Mouse (Mus musculus): Measurements from ENCODE around the gene Ly6g6c. TPM values are rescaled to one million over a fixed set of nuclear protein-coding genes. Genes with fewer than 3 reads are reported as not detected.
"Not testable (repeated sequence)": the region's sequence is repeated elsewhere in the genome, so short reads cannot be mapped to it uniquely, and the experiment has no call there.

Gene Ly6g6c
- polyA plus RNA-seq, 1 experiment from 2014 or later, result 21.2 TPM

DNA sequence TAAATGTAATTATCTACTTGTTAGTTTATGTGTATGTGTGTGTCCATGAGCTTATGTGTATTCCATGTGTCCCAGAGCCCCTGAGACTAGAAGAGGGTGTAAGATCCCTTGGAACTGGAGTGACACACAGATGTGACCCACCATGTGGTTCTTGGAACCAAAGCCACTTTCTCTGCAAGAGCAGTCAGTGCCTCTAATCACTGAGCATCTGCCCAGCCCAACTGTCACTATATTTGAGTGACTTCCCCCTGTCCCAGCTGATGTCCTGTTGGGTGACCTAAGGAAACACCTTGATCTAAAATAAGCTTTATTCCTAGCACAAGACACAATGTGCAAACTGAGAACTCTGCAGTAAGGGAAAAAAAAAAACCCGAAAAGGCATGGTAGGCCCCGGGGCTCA is 36.9 kb upstream of the Ly6g6c start:
- DNase-seq (ENCODE audit: low spot score) (no peak), ATAC-seq (ENCODE audit: low read depth) (no peak)
- Histone ChIP-seq H3K36me3 (ENCODE audit: control insufficient read depth, insufficient read depth, low read length) (no peaks in the 10 kb centered on the region), H3K9ac (ENCODE audit: low read depth, low read length) (no peak overlapping the region), H3K4me2 (ENCODE audit: low read depth, low read length) (peak overlapping the region; percentile 40; the same call in 1 of the 2 replicates), H3K4me3 (ENCODE audit: low read depth, low read length) (no peak overlapping the region), H3K27ac (replicated peaks; ENCODE audit: low read depth, low read length) (no peak overlapping the region), H3K9me3 (ENCODE audit: control insufficient read depth, low read length) (no peaks in the 10 kb centered on the region), H3K27me3 (replicated peaks; ENCODE audit: control insufficient read depth, insufficient read depth, low read length) (no peaks in the 10 kb centered on the region), H3K4me1 (ENCODE audit: control insufficient read depth, insufficient read depth, low read length) (peaks cover 4% of the 10 kb centered on the region)
- 64% methylated on average over 2 of the region's 2 CpGs for WGBS

DNA sequence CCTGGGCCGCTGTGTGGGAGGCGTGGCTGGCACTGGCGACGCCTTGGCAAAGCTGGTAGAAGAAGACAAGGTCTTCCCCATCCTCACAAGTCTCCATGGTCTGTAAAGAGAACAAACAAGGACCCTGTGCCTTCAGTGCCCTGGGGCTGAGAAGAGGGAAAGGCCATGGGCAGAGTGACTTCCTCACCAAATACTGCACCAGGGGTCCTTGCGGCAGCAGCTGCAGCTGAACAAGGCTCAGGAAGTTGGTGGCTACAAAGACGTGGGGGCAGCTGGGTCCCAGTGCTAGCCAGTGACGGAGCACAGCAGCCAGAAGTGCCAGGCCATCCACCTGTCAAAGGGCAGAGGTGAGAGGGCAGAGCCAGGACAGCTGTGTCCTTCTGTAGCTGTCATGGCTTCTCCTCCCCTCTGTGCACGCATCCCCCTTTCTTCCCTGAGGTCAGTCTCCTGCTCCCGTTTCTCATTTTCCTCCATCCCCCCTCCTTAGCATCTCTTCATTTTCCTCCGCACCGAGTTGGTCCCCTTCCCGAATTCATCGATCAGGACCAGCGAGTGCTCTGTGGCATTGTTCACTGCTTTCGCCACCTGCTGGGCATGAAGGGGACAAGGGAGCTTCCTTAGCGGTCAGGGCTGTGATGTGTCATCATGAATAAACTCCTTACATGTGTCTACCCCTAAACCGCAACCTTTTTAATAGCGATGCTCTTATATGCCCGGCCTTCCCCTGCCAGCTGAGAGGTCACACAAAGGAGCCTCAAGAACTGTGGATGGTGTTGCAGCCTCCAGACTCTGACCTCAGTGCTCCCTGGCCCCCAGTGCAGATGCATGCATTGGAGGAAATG is 35.3 kb upstream of the Ly6g6c start:
- WGBS, result 36% methylated on average over 18 of the region's 19 CpGs
- Histone ChIP-seq H3K4me2 (ENCODE audit: low read depth, low read length) (no peak overlapping the region), H3K9me3 (ENCODE audit: control insufficient read depth, low read length) (no peaks in the 10 kb centered on the region), H3K4me1 (ENCODE audit: control insufficient read depth, insufficient read depth, low read length) (peaks cover 4% of the 10 kb centered on the region), H3K4me3 (ENCODE audit: low read depth, low read length) (no peak overlapping the region), H3K36me3 (ENCODE audit: control insufficient read depth, insufficient read depth, low read length) (no peaks in the 10 kb centered on the region), H3K27me3 (replicated peaks; ENCODE audit: control insufficient read depth, insufficient read depth, low read length) (no peaks in the 10 kb centered on the region), H3K27ac (replicated peaks; ENCODE audit: low read depth, low read length) (no peak overlapping the region), H3K9ac (ENCODE audit: low read depth, low read length) (no peak overlapping the region; the same call in 1 of the 2 replicates)
- ATAC-seq (ENCODE audit: low read depth), result no peak
- DNase-seq (ENCODE audit: low spot score), result no peak

DNA sequence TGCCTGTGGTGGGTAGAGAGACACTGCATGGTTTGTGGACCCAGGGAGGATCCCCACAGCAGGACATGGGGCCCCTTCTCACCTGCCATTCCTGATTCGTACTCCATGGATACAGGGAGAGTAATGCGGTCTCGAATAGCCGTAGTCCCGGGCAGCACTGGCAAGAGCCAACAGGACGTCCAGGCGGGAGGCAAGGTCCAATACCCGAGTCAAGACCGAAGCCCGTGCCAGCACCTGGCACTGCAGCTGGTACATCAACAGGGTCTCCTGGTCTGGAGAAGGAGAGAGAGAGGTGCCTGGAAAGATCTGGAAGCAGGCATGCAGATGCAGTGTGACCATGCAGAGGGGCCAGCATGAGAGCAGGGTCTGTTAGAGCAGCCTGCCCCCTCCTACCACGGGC is 33.9 kb upstream of the Ly6g6c start:
- 90% methylated on average over 11 of the region's 11 CpGs for WGBS
- H3K9ac ChIP-seq (ENCODE audit: low read depth, low read length), result no peak overlapping the region
- no peak overlapping the region for H3K27ac ChIP-seq (replicated peaks; ENCODE audit: low read depth, low read length)

DNA sequence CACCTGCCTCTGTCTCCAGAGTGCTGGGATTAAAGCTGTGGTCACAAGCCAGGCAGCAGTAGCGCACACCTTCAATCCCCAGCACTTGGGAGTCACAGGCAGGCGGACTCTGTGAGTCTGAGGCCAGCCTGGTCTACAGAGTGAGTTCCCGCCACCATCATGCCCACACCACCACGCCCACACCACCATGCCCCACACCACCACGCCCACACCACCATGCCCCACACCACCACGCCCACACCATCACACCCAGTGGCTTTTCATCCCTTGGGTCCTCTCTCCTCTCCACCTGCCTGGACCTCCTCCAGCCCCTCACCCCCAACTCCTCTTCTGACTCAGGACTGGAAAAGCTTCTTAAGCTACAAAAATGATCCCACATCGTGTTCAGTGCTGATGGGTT is 33.3 kb upstream of the Ly6g6c start:
- WGBS, result 88% methylated on average over 7 of the region's 7 CpGs
- no peaks in the 10 kb centered on the region for H3K36me3 ChIP-seq (ENCODE audit: control insufficient read depth, insufficient read depth, low read length)
- ATAC-seq (ENCODE audit: low read depth), result no peak

More for the DNA sequence above, 33.9 kb upstream of the Ly6g6c start:
- DNase-seq (ENCODE audit: low spot score), result no peak
- H3K36me3 ChIP-seq (ENCODE audit: control insufficient read depth, insufficient read depth, low read length), result no peaks in the 10 kb centered on the region
- H3K4me2 ChIP-seq (ENCODE audit: low read depth, low read length), result no peak overlapping the region
- no peak for ATAC-seq (ENCODE audit: low read depth)
- no peaks in the 10 kb centered on the region for H3K9me3 ChIP-seq (ENCODE audit: control insufficient read depth, low read length)
- H3K4me1 ChIP-seq (ENCODE audit: control insufficient read depth, insufficient read depth, low read length), result peaks cover under 1% of the 10 kb centered on the region
- H3K27me3 ChIP-seq (replicated peaks; ENCODE audit: control insufficient read depth, insufficient read depth, low read length), result no peaks in the 10 kb centered on the region
- no peak overlapping the region for H3K4me3 ChIP-seq (ENCODE audit: low read depth, low read length)

DNA sequence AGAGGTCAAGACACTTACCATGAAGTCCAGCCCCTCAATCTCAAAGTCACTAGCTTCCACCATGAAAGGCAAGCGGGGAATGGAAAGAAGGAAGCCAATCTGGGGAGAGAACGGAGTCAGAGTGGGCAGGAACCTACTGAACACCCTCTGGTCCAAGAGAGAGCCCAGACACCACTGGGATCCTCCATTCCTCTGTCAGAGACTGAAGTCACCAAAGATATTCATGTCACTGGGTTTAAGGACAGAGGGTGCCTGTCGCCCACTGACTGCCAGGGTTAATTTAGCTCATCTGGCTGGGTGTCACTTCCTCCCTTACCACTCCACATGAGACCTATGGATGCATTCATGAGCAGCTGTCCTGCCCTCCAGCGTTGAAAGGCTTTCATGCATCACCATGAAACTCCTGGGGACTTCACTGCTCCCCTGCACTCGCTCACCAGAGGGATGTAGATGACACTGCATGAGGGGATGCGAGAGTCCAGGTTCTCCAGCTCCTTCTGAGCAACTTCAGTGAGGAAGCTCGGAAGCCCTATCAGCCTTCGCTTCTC is 32.8 kb upstream of the Ly6g6c start:
- Histone ChIP-seq H3K4me1 (ENCODE audit: control insufficient read depth, insufficient read depth, low read length) (no peaks in the 10 kb centered on the region; the same call in 1 of the 2 replicates), H3K4me3 (ENCODE audit: low read depth, low read length) (no peak overlapping the region), H3K27me3 (replicated peaks; ENCODE audit: control insufficient read depth, insufficient read depth, low read length) (no peaks in the 10 kb centered on the region), H3K27ac (replicated peaks; ENCODE audit: low read depth, low read length) (no peak overlapping the region), H3K4me2 (ENCODE audit: low read depth, low read length) (no peak overlapping the region), H3K9me3 (ENCODE audit: control insufficient read depth, low read length) (no peaks in the 10 kb centered on the region), H3K9ac (ENCODE audit: low read depth, low read length) (no peak overlapping the region), H3K36me3 (ENCODE audit: control insufficient read depth, insufficient read depth, low read length) (no peaks in the 10 kb centered on the region)
- WGBS, result 79% methylated on average over 8 of the region's 8 CpGs
- no peak for DNase-seq (ENCODE audit: low spot score)
- no peak for ATAC-seq (ENCODE audit: low read depth)

More for the DNA sequence above, 33.3 kb upstream of the Ly6g6c start:
- Histone ChIP-seq H3K4me2 (ENCODE audit: low read depth, low read length) (no peak overlapping the region), H3K9ac (ENCODE audit: low read depth, low read length) (no peak overlapping the region), H3K4me3 (ENCODE audit: low read depth, low read length) (no peak overlapping the region), H3K27ac (replicated peaks; ENCODE audit: low read depth, low read length) (no peak overlapping the region), H3K9me3 (ENCODE audit: control insufficient read depth, low read length) (no peaks in the 10 kb centered on the region), H3K4me1 (ENCODE audit: control insufficient read depth, insufficient read depth, low read length) (no peaks in the 10 kb centered on the region; the same call in 1 of the 2 replicates), H3K27me3 (replicated peaks; ENCODE audit: control insufficient read depth, insufficient read depth, low read length) (no peaks in the 10 kb centered on the region)
- DNase-seq (ENCODE audit: low spot score), result no peak

DNA sequence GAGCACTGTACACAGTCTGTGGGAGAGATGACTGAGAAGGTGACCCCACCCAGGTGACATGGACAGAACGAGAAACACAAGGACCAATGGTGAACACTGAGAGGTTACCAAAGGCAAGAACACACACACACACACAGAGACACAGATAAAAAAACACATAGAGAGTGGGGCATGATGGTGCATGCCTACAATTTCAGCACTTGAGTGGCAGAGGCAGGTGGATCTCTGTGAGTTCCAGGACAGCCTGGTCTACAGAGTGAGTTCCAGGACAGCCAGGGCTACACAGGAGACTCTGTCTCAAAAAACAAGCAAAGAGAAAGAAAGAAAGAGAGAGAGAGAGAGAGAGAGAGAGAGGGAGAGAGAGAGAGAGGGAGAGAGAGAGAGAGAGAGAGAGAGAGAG is 31.5 kb upstream of the Ly6g6c start:
- not testable (repeated sequence) for H3K4me3 ChIP-seq (ENCODE audit: low read depth, low read length); H3K4me2 ChIP-seq (ENCODE audit: low read depth, low read length); H3K9ac ChIP-seq (ENCODE audit: low read depth, low read length); ATAC-seq (ENCODE audit: low read depth); H3K36me3 ChIP-seq (ENCODE audit: control insufficient read depth, insufficient read depth, low read length); DNase-seq (ENCODE audit: low spot score); H3K9me3 ChIP-seq (ENCODE audit: control insufficient read depth, low read length); H3K27me3 ChIP-seq (replicated peaks; ENCODE audit: control insufficient read depth, insufficient read depth, low read length); H3K27ac ChIP-seq (replicated peaks; ENCODE audit: low read depth, low read length); H3K4me1 ChIP-seq (ENCODE audit: control insufficient read depth, insufficient read depth, low read length)
- 75% methylated on average over 1 of the region's 1 CpGs for WGBS

DNA sequence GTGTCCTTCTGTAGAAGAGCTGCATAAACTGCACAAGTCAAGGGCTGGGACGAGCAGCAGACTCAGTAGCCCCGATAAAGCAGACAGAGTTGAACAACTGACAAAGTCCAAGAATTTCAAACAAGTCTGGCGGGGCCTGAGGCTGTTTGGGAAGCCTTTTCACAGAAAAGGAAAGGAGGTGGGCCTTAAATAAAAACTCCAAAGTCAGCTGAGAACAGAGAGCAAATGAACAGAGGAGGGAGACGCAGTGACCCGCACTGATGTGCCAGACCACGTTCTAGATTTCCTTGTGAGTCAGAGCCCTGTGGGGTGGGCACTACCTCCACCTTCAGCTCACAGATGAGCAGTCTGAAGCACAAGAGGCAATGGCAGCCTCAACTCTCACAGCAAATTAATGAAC is 30.3 kb upstream of the Ly6g6c start:
- H3K9ac ChIP-seq (ENCODE audit: low read depth, low read length), result no peak overlapping the region; the same call in 1 of the 2 replicates
- no peak for ATAC-seq (ENCODE audit: low read depth)
- no peak overlapping the region for H3K4me3 ChIP-seq (ENCODE audit: low read depth, low read length)
- H3K4me1 ChIP-seq (ENCODE audit: control insufficient read depth, insufficient read depth, low read length), result no peaks in the 10 kb centered on the region
- DNase-seq (ENCODE audit: low spot score), result no peak
- 69% methylated on average over 6 of the region's 6 CpGs for WGBS
- H3K4me2 ChIP-seq (ENCODE audit: low read depth, low read length), result no peak overlapping the region
- no peak overlapping the region for H3K27ac ChIP-seq (replicated peaks; ENCODE audit: low read depth, low read length)
- no peaks in the 10 kb centered on the region for H3K27me3 ChIP-seq (replicated peaks; ENCODE audit: control insufficient read depth, insufficient read depth, low read length)
- no peaks in the 10 kb centered on the region for H3K36me3 ChIP-seq (ENCODE audit: control insufficient read depth, insufficient read depth, low read length)
- H3K9me3 ChIP-seq (ENCODE audit: control insufficient read depth, low read length), result no peaks in the 10 kb centered on the region

DNA sequence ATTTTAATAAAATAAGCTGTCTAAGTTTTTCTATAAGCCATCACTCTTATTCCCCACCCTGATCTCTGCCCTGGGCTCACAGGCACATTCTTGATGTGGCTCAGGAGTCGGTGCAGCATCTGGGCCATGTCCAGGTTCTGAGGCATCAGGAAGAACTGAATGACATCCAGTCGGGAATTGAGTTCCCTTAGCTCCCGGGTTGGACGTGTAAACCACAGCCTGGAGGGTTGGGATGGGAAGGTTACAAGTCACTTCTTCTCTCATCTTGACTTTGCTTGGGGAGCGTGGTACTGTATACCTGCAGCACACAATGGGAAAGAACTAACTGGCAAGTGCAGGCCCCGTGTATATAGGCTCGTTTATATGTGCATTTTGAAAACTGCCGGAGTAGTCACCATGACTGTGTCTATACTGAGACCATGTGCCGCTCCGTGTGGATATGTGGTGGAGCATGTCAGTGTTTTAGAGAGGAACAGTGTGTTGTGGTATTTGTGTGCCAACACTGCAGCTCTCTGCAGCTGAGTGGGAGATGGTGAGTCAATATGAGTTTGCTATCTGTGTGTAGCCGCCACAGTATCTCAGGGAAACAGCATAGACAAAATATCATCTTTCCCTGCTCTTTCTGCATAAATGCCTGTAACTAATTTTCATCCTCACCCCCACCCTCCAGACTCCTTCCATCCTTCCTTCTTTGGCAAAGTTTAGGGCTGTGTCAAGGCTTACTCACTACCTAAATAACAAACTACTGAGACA is 25.9 kb upstream of the Ly6g6c start:
- ATAC-seq (ENCODE audit: low read depth), result no peak
- H3K4me3 ChIP-seq (ENCODE audit: low read depth, low read length), result no peak overlapping the region
- no peaks in the 10 kb centered on the region for H3K27me3 ChIP-seq (replicated peaks; ENCODE audit: control insufficient read depth, insufficient read depth, low read length)
- no peaks in the 10 kb centered on the region for H3K36me3 ChIP-seq (ENCODE audit: control insufficient read depth, insufficient read depth, low read length)
- no peak overlapping the region for H3K9ac ChIP-seq (ENCODE audit: low read depth, low read length)
- no peak for DNase-seq (ENCODE audit: low spot score)
- no peak overlapping the region for H3K4me2 ChIP-seq (ENCODE audit: low read depth, low read length)
- no peaks in the 10 kb centered on the region for H3K4me1 ChIP-seq (ENCODE audit: control insufficient read depth, insufficient read depth, low read length)
- no peaks in the 10 kb centered on the region for H3K9me3 ChIP-seq (ENCODE audit: control insufficient read depth, low read length)
- no peak overlapping the region for H3K27ac ChIP-seq (replicated peaks; ENCODE audit: low read depth, low read length)
- 81% methylated on average over 11 of the region's 11 CpGs for WGBS
